Mouse (Mus musculus) stomach, embryonic 14.5 days (tissue): ENCODE results near the gene Klhdc1. TPM values are rescaled to one million over a fixed set of nuclear protein-coding genes. Genes with fewer than 3 reads are reported as not detected.
A peak's percentile ranks its signal among the peaks of the same experiment; 100 is the strongest.

Experiments used
- ATAC-seq: fragments of 200-750 bp; cut with Nextera tagmentation; 2 replicates; pipeline ENCODE4 v1.8.0; 2017; ENCODE audit warnings: low read depth, moderate TSS enrichment; ENCODE audit not compliant: insufficient number of reproducible peaks, insufficient read depth, low FRiP score
- H3K27ac ChIP-seq: fragments of 300-500 bp; sonication (generic); 2 replicates; pipeline ENCODE4 v1.5.1; 2014; ENCODE audit warnings: mild to moderate bottlenecking, low read length, moderate library complexity, mixed read lengths
- H3K27me3 ChIP-seq: fragments of 300-500 bp; sonication (generic); 2 replicates; pipeline ENCODE4 v1.6.1; 2014; ENCODE audit warnings: low read length, control low read depth, mixed read lengths; ENCODE audit not compliant: control insufficient read depth, insufficient read depth
- H3K36me3 ChIP-seq: fragments of 300-500 bp; sonication (generic); 2 replicates; pipeline ENCODE4 v1.6.1; 2014; ENCODE audit warnings: mild to moderate bottlenecking, control low read depth, low read length, moderate library complexity, mixed read lengths; ENCODE audit not compliant: control insufficient read depth, insufficient read depth
- H3K4me1 ChIP-seq: fragments of 300-500 bp; sonication (generic); 2 replicates; pipeline ENCODE4 v1.6.1; 2014; ENCODE audit warnings: low read length, control low read depth, mixed read lengths; ENCODE audit not compliant: control insufficient read depth, insufficient read depth
- H3K4me2 ChIP-seq: fragments of 300-500 bp; sonication (generic); replicated peaks from 2 replicates; pipeline ENCODE4 v1.6.1; 2014; ENCODE audit warnings: low read depth, low read length, control low read depth
- H3K4me3 ChIP-seq: fragments of 300-500 bp; sonication (generic); 2 replicates; pipeline ENCODE4 v1.5.1; 2014; ENCODE audit warnings: low read depth, low read length, control low read depth
- H3K9ac ChIP-seq: fragments of 300-500 bp; sonication (generic); replicated peaks from 2 replicates; pipeline ENCODE4 v1.6.1; 2014; ENCODE audit warnings: low read depth, mild to moderate bottlenecking, control low read depth, low read length, moderate library complexity, mixed read lengths
- H3K9me3 ChIP-seq: fragments of 300-500 bp; sonication (generic); 2 replicates; pipeline ENCODE4 v1.6.1; 2016; ENCODE audit warnings: low read depth, low read length, control low read depth; ENCODE audit not compliant: control insufficient read depth
- WGBS: fragments of 180-500 bp; shearing (Covaris S2); extraction: QIAGEN DNeasy Blood & Tissue Kit; methylation state at CpG from one replicate; pipeline ENCODE4 v1.1.7; 2014; 5-methylcytosine and 5-hydroxymethylcytosine counted together
- polyA plus RNA-seq: library from polyadenylated mRNA; unstranded; fragments of >200 nt; fragmentation: Nextera tagmentation; extraction: Ambion mirVana; gene quantifications from 2 replicates; pipeline ENCODE4 v1.2.1, GENCODE M21; 2014

Gene Klhdc1
- polyA plus RNA-seq, 1 experiment from 2014 or later, result 7.8 TPM

DNA sequence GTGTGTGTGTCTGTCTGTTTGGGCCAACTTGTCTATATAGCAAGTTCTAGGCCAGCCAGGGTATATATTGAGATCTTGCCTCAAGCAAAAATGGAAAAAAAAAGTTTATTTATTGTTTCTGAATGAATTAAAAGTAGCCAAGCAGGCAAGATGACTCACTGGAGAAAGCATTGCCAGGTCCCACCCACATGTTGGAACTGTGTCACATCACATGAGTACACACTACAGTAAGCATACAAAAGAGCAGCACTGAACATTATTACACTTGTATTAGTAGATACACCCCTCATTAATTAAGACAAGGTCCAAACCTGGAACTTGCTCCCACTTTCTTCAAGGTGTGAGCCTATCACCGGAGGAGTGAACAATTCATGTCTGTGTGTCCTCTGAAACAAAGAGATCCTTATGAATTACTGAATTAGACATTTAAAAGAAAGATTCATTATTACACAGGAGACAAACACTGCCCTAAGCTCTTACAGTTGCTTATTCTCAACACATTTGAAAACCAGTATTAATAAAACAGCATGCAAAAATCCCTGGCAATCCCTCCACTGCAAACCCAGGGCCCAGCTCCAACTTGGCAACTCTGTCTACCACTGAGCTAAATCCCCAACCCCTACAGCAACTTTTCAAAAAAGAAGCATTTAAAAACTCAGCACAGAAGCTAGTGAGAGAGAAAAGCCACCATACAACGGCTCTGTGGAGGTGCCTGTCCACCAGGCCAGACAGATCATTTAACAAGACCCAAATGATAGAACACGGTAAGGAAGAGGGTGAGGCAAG is 25.8 kb upstream of the Klhdc1 start:
- Histone ChIP-seq H3K4me1 (no peaks in the 10 kb centered on the region), H3K36me3 (peaks cover 30% of the 10 kb centered on the region), H3K27ac (no peak overlapping the region), H3K9me3 (no peaks in the 10 kb centered on the region), H3K4me2 (no peak overlapping the region), H3K9ac (no peak overlapping the region), H3K27me3 (no peaks in the 10 kb centered on the region), H3K4me3 (no peak overlapping the region)
- ATAC-seq, result no peak
- WGBS, result 90% methylated on average over 3 of the region's 3 CpGs

DNA sequence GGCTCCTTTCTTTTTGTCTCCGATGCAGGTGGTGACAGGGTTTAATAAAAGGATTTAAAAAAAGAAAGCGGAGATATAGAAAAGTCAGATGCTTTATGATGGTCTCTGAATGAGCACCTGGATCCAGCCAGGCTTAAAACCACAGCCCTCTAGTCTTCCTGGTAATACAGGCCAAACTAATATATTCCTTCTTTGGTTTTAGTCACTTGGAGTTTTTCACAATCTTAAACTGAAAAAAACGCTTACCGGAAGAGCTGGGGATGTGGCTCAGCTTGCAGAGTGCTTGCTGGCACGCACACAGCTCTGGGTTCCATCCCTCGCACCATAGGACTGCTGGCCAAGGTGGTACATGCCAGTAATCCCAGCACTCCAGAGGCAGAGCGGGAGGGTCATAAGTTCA is 24.4 kb upstream of the Klhdc1 start:
- Histone ChIP-seq H3K4me3 (no peak overlapping the region), H3K4me1 (no peaks in the 10 kb centered on the region), H3K27ac (no peak overlapping the region), H3K36me3 (peaks cover 36% of the 10 kb centered on the region), H3K9me3 (no peaks in the 10 kb centered on the region), H3K9ac (no peak overlapping the region), H3K4me2 (no peak overlapping the region), H3K27me3 (no peaks in the 10 kb centered on the region)
- ATAC-seq, result no peak
- WGBS, result 92% methylated on average over 7 of the region's 7 CpGs

DNA sequence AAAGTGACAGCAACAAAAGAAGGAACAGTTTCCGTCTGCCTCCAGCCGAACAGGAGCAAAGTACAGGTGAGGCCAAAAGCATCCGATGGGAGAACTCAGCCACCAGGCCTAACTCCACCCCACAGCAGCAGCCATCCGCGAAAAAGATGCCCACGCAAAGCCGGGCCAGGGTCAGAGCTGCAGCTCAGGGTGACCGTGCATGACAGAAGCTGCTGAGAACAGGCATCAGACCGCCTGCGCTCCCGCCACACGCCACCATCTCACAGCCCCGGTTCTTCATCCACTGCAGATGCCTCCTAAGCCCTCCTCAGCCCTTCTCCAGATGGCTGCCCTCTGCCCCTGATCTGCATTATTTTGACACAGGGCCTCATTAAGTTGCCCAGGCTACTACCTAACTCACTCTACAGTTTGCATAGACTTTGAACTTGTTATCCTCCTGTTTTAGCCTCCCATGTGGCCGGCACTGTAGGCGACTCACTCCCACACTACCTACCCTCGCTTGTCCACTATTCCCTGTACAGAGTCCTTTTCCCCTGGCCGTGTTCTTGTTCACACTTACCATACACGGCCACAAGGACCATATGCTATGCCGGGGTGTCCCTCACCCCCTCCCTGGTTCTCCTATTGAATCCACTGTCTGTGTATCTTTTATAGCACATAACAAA is 20.2 kb upstream of the Klhdc1 start:
- H3K9me3 ChIP-seq, result no peaks in the 10 kb centered on the region
- 90% methylated on average over 19 of the region's 19 CpGs for WGBS
- H3K4me1 ChIP-seq, result no peaks in the 10 kb centered on the region
- no peak overlapping the region for H3K4me3 ChIP-seq
- no peaks in the 10 kb centered on the region for H3K27me3 ChIP-seq
- peaks cover 28% of the 10 kb centered on the region for H3K36me3 ChIP-seq
- no peak for ATAC-seq
- H3K27ac ChIP-seq, result no peak overlapping the region
- no peak overlapping the region for H3K4me2 ChIP-seq
- H3K9ac ChIP-seq, result no peak overlapping the region

DNA sequence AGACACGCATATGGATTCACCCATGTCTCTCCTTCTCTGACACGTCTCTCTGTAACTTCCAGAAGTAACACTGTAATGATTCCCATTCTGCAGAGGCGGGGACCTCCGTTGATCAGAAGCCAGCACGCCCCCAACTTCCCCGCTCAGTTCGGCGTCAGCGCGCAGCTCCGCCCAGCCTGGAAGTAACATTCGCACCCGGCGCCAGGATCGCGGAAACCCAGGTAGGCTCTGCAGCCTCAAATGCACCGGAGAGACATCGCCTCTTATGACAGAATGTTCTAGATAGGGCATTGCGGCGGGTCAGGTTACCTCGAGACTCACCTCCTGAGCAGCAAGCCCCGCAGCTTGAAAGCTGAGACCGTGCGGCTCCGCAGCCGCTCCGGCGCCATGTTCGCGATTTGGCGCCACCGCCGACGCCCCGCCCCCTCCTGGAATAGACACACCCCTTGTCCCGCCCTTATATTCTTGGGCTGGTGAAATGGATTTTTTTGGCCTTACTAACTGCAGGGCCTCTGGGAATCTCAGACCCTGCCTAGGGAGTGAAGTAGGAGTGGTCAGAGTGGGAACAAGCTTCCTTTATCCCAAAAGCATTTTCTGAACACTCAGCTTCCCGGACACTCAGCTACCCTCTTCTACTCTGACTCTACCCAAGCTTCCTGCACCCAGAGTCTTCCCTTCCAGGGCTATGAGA is 13.1 kb upstream of the Klhdc1 start, which contains the start of gene Pole2:
TSS of gene Pole2 (minus strand) at position 420 of the 691 bp plus-strand sequence.
- ATAC-seq, result peak; percentile 96
- Histone ChIP-seq H3K27ac (peak within 1 kb of the TSS; percentile 90), H3K9ac (peak within 1 kb of the TSS; percentile 23), H3K36me3 (no peaks in the 10 kb centered on the region; the same call in 1 of the 2 replicates), H3K9me3 (no peaks in the 10 kb centered on the region), H3K4me1 (peaks cover 4% of the 10 kb centered on the region; the same call in 1 of the 2 replicates), H3K4me3 (peak within 1 kb of the TSS; percentile 60), H3K4me2 (peak within 1 kb of the TSS; percentile 39), H3K27me3 (no peaks in the 10 kb centered on the region)
- under 1% methylated on average over 37 of the region's 37 CpGs for WGBS

DNA sequence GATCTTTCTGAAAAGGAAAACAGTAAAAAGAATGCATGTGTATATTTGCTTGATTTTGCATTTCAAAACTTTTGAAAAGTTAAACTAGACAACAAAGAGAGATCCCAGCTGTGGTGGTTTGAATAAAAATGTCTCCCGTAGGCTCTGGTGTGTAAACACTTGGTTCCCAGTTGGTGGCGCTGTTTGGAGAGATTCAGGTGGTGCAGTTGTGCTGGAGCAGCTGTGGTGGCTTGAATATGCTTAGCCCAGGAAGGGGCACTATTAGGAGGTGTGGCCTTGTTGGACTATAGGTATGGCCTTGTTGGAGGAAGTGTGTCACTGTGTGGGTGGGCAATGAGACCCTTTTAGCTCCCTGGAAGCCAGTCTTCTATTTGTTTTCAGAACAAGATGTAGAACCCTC is 11.7 kb upstream of the Klhdc1 start:
- Histone ChIP-seq H3K36me3 (no peaks in the 10 kb centered on the region; the same call in 1 of the 2 replicates), H3K4me3 (no peak overlapping the region), H3K27me3 (no peaks in the 10 kb centered on the region), H3K9ac (no peak overlapping the region), H3K4me1 (peaks cover 4% of the 10 kb centered on the region; the same call in 1 of the 2 replicates), H3K27ac (no peak overlapping the region), H3K9me3 (no peaks in the 10 kb centered on the region), H3K4me2 (no peak overlapping the region)
- 63% methylated on average over 2 of the region's 2 CpGs for WGBS
- no peak for ATAC-seq

DNA sequence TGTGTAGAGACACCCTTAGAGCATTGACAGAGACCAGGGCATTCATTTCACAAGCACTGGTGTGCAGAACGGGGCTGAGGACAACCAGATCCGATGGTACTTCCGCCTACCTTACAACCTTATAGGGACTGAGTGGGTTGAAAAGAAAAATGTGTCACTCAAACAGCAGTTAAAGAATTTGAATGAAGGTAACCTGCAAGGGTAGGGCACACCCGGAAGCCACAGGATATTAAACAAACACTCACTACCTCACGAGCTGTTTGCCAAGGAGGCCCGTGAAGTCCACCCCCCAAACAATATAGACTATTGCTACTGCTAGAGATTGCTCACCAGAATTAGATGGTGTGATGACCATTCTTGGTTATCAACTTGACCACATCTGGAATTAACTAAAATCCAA is 5.2 kb upstream of the Klhdc1 start:
- peak; percentile 53; the same call in 1 of the 2 replicates for ATAC-seq
- peaks cover under 1% of the 10 kb centered on the region; the same call in 1 of the 2 replicates for H3K4me1 ChIP-seq
- H3K4me2 ChIP-seq, result no peak overlapping the region
- H3K9ac ChIP-seq, result no peak overlapping the region
- no peaks in the 10 kb centered on the region for H3K36me3 ChIP-seq
- 78% methylated on average over 6 of the region's 6 CpGs for WGBS
- no peak overlapping the region for H3K4me3 ChIP-seq
- H3K27ac ChIP-seq, result no peak overlapping the region
- no peaks in the 10 kb centered on the region for H3K9me3 ChIP-seq
- no peaks in the 10 kb centered on the region for H3K27me3 ChIP-seq

DNA sequence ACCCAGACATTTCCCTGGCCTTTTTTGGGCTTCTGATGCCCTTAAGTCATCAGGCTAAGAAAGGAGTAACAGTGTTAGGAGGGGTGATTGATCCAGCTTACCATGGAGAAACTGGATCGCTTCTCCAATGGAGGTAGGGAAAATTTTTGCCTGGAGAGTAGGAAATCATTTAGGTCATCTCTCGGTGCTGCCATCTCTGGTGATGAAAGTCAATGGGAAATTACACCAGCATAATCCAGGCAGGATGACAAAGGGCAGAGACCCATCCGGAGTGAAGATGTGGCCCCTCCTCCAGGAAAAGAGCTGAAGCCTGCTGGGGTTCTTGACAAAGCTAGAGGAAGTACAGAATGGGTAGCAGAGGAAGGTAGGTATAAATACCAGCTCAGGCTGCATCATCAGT is 2.7 kb upstream of the Klhdc1 start:
- WGBS, result 36% methylated on average over 3 of the region's 3 CpGs
- H3K9me3 ChIP-seq, result no peaks in the 10 kb centered on the region
- no peaks in the 10 kb centered on the region for H3K36me3 ChIP-seq
- no peak overlapping the region for H3K4me3 ChIP-seq
- no peaks in the 10 kb centered on the region for H3K27me3 ChIP-seq
- H3K9ac ChIP-seq, result no peak overlapping the region
- peaks cover 5% of the 10 kb centered on the region for H3K4me1 ChIP-seq
- no peak overlapping the region for H3K27ac ChIP-seq
- H3K4me2 ChIP-seq, result no peak overlapping the region
- no peak for ATAC-seq

DNA sequence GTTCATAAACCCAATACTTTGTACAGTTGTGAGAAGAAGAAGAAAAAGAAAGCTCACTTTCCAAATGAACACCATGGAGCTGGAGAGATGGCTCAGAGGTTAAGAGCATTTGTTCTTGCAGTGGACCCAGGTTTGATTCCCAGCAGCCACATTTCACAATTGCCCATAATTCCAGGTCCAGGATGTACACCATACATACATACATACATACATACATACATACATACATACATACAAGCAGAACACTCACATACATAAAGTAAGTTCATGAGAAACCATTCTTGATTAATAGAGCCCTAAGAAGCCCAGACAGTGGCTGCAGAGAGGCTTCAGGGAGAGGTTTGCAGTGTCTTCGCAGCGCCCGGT is 412 bp downstream of the Klhdc1 start:
- H3K4me2 ChIP-seq, result peak overlapping the region; percentile 48
- peak overlapping the region; percentile 72 for H3K9ac ChIP-seq
- no peaks in the 10 kb centered on the region for H3K36me3 ChIP-seq
- H3K4me3 ChIP-seq, result peak overlapping the region; percentile 71
- H3K27ac ChIP-seq, result peak overlapping the region; percentile 83
- ATAC-seq, result no peak
- peaks cover 5% of the 10 kb centered on the region for H3K4me1 ChIP-seq
- H3K9me3 ChIP-seq, result no peaks in the 10 kb centered on the region
- 2% methylated on average over 3 of the region's 3 CpGs for WGBS
- H3K27me3 ChIP-seq, result no peaks in the 10 kb centered on the region
